Mouse (Mus musculus) frontal cortex, adult (tissue): Measurements from ENCODE around the gene Bsdc1.

Experiments
- ATAC-seq: cut with Nextera tagmentation; 2 replicates; pipeline ENCODE4 v1.9.2; 2017; ENCODE audit warnings: mild to moderate bottlenecking, moderate library complexity, mixed read lengths; ENCODE audit not compliant: low TSS enrichment

The Bsdc1 gene

GRCm38 (mm10) chr4:129481090-129481489, 19.7 kb downstream of the Bsdc1 start:
- no peak; the same call in 1 of the 2 replicates for ATAC-seq

GRCm38 (mm10) chr4:129490972-129491880, 29.8 kb downstream of the Bsdc1 start, which contains the start of the genes Tssk3 and Fam229a:
Gene Tssk3, minus strand, starts transcription at chr4:129491022.
Gene Fam229a, plus strand, starts transcription at chr4:129491190.
- ATAC-seq = 0 out of 2 replicates have a peak, but pooled peaks have one; percentile 29

- ATAC-seq = no peak
Observed at GRCm38 (mm10) chr4:129494681-129495080, 33.3 kb downstream of the Bsdc1 start.

GRCm38 (mm10) chr4:129495672-129496562, 34.5 kb downstream of the Bsdc1 start:
- peak; percentile 15; the same call in 1 of the 2 replicates for ATAC-seq

- ATAC-seq = no peak
Observed at GRCm38 (mm10) chr4:129496631-129497030, 35.2 kb downstream of the Bsdc1 start.

GRCm38 (mm10) chr4:129498941-129499340, 37.6 kb downstream of the Bsdc1 start:
- no peak for ATAC-seq

GRCm38 (mm10) chr4:129500017-129500416, 38.6 kb downstream of the Bsdc1 start:
- no peak for ATAC-seq

GRCm38 (mm10) chr4:129500607-129501566, 39.5 kb downstream of the Bsdc1 start:
- peak; percentile 52; the same call in 1 of the 2 replicates for ATAC-seq

GRCm38 (mm10) chr4:129502327-129502888, 41.0 kb downstream of the Bsdc1 start:
- ATAC-seq = no peak

GRCm38 (mm10) chr4:129502901-129503444, 41.6 kb downstream of the Bsdc1 start:
- no peak for ATAC-seq

GRCm38 (mm10) chr4:129505511-129505910, 44.1 kb downstream of the Bsdc1 start:
- ATAC-seq = no peak

- no peak for ATAC-seq
Observed at GRCm38 (mm10) chr4:129507434-129508236, 46.3 kb downstream of the Bsdc1 start.

GRCm38 (mm10) chr4:129508237-129508515, 46.8 kb downstream of the Bsdc1 start:
- ATAC-seq = no peak

- no peak for ATAC-seq
Observed at GRCm38 (mm10) chr4:129508834-129509600, 47.6 kb downstream of the Bsdc1 start.

GRCm38 (mm10) chr4:129509650-129510049, 48.3 kb downstream of the Bsdc1 start:
- no peak for ATAC-seq

GRCm38 (mm10) chr4:129510723-129511412, 49.5 kb downstream of the Bsdc1 start:
- no peak for ATAC-seq

- no peak for ATAC-seq
Observed at GRCm38 (mm10) chr4:129511413-129512096, 50.2 kb downstream of the Bsdc1 start.
